Mouse (Mus musculus): ENCODE measurements around the gene Fam120a.

Gene Fam120a

GRCm38 (mm10) chr13:48967956-48968749, at the start of gene Fam120a:
Fam120a (minus strand) TSS chr13:48968017.
- peak; percentile 75 for DNase-seq (ENCODE audit: low spot score)

GRCm38 (mm10) chr13:49017375-49017774, 49.6 kb upstream of the Fam120a start:
- DNase-seq (ENCODE audit: low spot score): no peak

- DNase-seq (ENCODE audit: low spot score): no peak
Measured at GRCm38 (mm10) chr13:49016311-49016761, 48.5 kb upstream of the Fam120a start.

GRCm38 (mm10) chr13:49015366-49016306, 47.8 kb upstream of the Fam120a start:
- DNase-seq (ENCODE audit: low spot score): no peak

GRCm38 (mm10) chr13:49013206-49013794, 45.5 kb upstream of the Fam120a start:
- no peak for DNase-seq (ENCODE audit: low spot score)

GRCm38 (mm10) chr13:49001691-49002090, 33.9 kb upstream of the Fam120a start:
- DNase-seq (ENCODE audit: low spot score): no peak

- DNase-seq (ENCODE audit: low spot score): no peak
Measured at GRCm38 (mm10) chr13:48998591-48998990, 30.8 kb upstream of the Fam120a start.

GRCm38 (mm10) chr13:48996731-48997130, 28.9 kb upstream of the Fam120a start:
- no peak for DNase-seq (ENCODE audit: low spot score)

GRCm38 (mm10) chr13:48994903-48995302, 27.1 kb upstream of the Fam120a start:
- no peak for DNase-seq (ENCODE audit: low spot score)

GRCm38 (mm10) chr13:48992914-48993313, 25.1 kb upstream of the Fam120a start:
- no peak for DNase-seq (ENCODE audit: low spot score)

GRCm38 (mm10) chr13:48990138-48990537, 22.3 kb upstream of the Fam120a start:
- no peak for DNase-seq (ENCODE audit: low spot score)

- no peak for DNase-seq (ENCODE audit: low spot score)
Measured at GRCm38 (mm10) chr13:48982482-48983098, 14.8 kb upstream of the Fam120a start.

GRCm38 (mm10) chr13:48979069-48979468, 11.3 kb upstream of the Fam120a start:
- no peak for DNase-seq (ENCODE audit: low spot score)

GRCm38 (mm10) chr13:48977858-48978257, 10.0 kb upstream of the Fam120a start:
- DNase-seq (ENCODE audit: low spot score): no peak

- DNase-seq (ENCODE audit: low spot score): no peak
Measured at GRCm38 (mm10) chr13:48974699-48975098, 6.9 kb upstream of the Fam120a start.

- no peak for DNase-seq (ENCODE audit: low spot score)
Measured at GRCm38 (mm10) chr13:48974266-48974665, 6.4 kb upstream of the Fam120a start.

GRCm38 (mm10) chr13:48973231-48973630, 5.4 kb upstream of the Fam120a start:
- DNase-seq (ENCODE audit: low spot score): no peak

GRCm38 (mm10) chr13:48971033-48971432, 3.2 kb upstream of the Fam120a start:
- no peak for DNase-seq (ENCODE audit: low spot score)

- DNase-seq (ENCODE audit: low spot score): no peak
Measured at GRCm38 (mm10) chr13:48970566-48970965, 2.7 kb upstream of the Fam120a start.

- no peak for DNase-seq (ENCODE audit: low spot score)
Measured at GRCm38 (mm10) chr13:48968750-48969088, 902 bp upstream of the Fam120a start.

GRCm38 (mm10) chr13:48966851-48967821, 681 bp downstream of the Fam120a start:
- DNase-seq (ENCODE audit: low spot score): peak; percentile 38
